20 mouse cellular contexts compared by ENCODE assay signal in the genomic region with DNA sequence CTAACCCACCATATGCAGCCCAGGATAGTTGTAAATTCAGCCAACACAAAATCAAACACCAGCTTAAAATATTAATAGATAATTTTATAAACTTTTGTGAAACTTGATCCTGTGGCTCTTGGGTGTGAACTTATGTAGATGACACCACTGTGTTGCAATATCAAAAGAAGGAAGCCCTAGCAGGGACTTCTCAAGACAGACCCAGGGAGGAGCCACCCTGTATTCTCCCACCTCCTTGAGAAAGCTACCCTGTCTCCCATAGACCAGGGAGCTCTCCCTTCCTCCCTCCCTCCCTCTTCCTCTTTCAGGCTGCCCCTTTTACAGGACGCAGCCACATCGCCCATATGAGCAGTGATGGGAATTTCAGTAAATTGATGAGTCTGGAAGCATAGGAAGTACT. TPM values are rescaled to one million over a fixed set of nuclear protein-coding genes. Genes with fewer than 3 reads are reported as not detected.
A peak's percentile ranks its signal among the peaks of the same experiment; 100 is the strongest.
DNase-seq lines count a peak whose midpoint lies in the region; ATAC-seq lines count a peak whose summit lies in the region.
"Had no signal": no experiment of that assay in that cellular context is flagged by ENCODE, and none has a peak within 500 bp of the region (broad histone marks: within the 10 kb centered on the region; RNA-seq: fewer than 3 reads in every experiment).

No protein-coding gene starts in this region.

- ATAC-seq in common myeloid progenitor, adult 5-6 weeks (replicated peaks; ENCODE audit: low read depth, poor library complexity, severe bottlenecking), result 0 out of 2 replicates have a peak, but pooled peaks have one; percentile 11
- ATAC-seq in megakaryocyte, adult 5-6 weeks (ENCODE audit: poor library complexity, severe bottlenecking), result peak; percentile 89
- peak; percentile 69; the same call in 1 of the 2 replicates for ATAC-seq in monocyte, adult 5-6 weeks (replicated peaks; ENCODE audit: insufficient number of reproducible peaks, low FRiP score, low TSS enrichment, poor library complexity, severe bottlenecking)
- ATAC-seq: activated CD4-positive, CD25-positive, alpha-beta regulatory T cell, adult 4 months; CD4-positive, CD25-positive, alpha-beta regulatory T cell, adult 4 months; forebrain, embryonic 13.5 days; forebrain, embryonic 15.5 days; Patski had no signal

- DNase-seq in 416B (ENCODE audit: low read depth), result peak; percentile 21
- DNase-seq in urinary bladder, adult 18-20 months (ENCODE audit: low spot score in 2 of 2), result no peak
- DNase-seq in adipocyte (ENCODE audit: low spot score), result no peak
- DNase-seq in right cerebral cortex, adult 2 months (ENCODE audit: low spot score in 2 of 2), result no peak
- DNase-seq: adrenal gland, adult 2 months; adrenal gland, postnatal 10 days; adrenal gland, postnatal 25 days; B cell, adult 2 months; cerebellum, adult 11 months; cerebellum, adult 18-20 months; cerebellum, adult 9-11 months; cerebellum, postnatal 14 days had no signal

RNA-seq across cellular contexts. Expression of gene Fat2, which starts 4.4 kb away (rescaled TPM):
- not detected in 2 replicates for total RNA-seq in common myeloid progenitor, adult 5-6 weeks (2017)
- not detected in 2 replicates for total RNA-seq in megakaryocyte, adult 5-6 weeks (2015)
- total RNA-seq in megakaryocyte, adult 5-6 weeks (2017), result not detected in 2 replicates
- total RNA-seq in monocyte, adult 5-6 weeks (2017), result not detected in 3 replicates
- total RNA-seq: adrenal gland, postnatal 25 days had no signal

Comparison
In these comparisons a context has a peak if more than half of its experiments do, and no peak if none do; other contexts are left out.
1. ATAC-seq: peak in every context shown above with its lines; median percentile 89 in megakaryocyte, adult 5-6 weeks; 69 in monocyte, adult 5-6 weeks; 11 in common myeloid progenitor, adult 5-6 weeks.